Mouse (Mus musculus) ovary, postnatal 14 days (tissue): Measurements from ENCODE around the gene Col26a1.
"Not testable (repeated sequence)": the region's sequence is repeated elsewhere in the genome, so short reads cannot be mapped to it uniquely, and the experiment has no call there.

Experiments
- DNase-seq: peaks from one replicate; pipeline ENCODE4 v3.0.0; 2022; ENCODE audit warnings: low spot score

The Col26a1 gene

DNA sequence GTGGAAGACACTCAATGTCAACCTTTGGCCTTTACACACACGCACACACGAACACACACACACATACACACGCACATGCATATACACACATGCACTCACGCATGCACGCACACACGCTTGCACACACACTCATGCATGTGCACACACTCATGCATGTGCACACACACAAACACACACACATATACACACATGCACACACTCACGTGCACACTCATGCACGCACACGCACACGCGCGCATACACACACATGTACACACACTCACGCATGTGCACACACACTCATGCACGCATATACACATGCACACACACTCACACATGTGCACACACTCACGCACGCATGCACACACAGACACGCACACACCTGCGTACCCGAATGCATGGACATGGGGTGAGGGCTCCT is 130.9 kb downstream of the Col26a1 start:
- no peak for DNase-seq

DNA sequence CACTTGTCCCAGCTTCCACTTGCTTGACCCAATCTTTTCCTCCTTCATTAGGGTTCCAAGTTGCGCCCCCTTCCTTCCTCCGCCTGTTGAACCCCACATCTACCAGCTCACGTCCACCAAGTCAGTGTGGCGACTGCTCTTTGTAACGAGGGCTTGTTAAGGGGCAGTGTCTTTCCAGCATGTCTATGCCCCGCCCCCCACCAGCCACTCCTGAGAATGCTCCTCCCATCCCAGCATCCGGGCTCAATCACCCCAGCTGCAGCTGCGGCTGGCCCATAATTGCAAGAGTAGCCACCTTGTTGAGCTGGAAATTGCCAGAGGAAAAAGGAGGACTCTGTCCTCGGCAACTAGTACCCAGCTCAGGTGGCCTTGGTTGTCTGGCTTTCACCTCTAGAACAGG is 136.4 kb downstream of the Col26a1 start:
- DNase-seq = no peak

DNA sequence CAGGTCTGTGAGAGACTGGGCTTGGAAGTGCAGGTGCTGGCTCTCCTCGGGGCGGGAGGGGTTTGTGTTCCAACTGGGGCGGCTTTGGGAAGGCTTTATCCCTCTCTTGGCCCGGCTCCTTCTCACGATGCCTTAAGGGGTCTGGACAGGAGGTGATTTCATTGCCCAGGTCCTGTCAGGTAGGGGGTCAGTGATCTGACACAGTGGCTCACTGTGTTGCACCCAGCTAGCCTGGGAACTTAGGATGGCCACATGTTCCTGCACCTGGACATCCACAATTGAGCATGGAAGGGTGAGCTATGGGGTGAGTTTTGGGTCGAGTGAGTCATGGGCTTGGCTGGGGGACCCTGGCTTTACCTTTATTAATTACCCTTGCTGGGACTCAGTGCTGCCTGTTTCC is 144.1 kb downstream of the Col26a1 start:
- no peak for DNase-seq

DNA sequence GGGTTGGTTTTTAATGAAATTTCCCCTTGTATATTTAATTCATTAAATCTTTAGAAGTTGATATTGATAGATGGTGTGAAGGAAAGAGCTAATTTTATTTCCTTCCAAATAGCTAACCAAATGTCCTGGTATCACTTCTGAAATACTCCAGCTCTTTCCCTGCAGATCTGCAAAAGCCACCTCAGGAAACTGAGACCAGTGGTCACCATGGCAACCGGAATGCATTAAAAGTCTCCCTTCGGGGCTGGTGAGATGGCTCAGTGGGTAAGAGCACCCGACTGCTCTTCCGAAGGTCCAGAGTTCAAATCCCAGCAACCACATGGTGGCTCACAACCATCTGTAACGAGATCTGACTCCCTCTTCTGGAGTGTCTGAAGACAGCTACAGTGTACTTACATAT is 156.7 kb downstream of the Col26a1 start:
- not testable (repeated sequence) for DNase-seq

DNA sequence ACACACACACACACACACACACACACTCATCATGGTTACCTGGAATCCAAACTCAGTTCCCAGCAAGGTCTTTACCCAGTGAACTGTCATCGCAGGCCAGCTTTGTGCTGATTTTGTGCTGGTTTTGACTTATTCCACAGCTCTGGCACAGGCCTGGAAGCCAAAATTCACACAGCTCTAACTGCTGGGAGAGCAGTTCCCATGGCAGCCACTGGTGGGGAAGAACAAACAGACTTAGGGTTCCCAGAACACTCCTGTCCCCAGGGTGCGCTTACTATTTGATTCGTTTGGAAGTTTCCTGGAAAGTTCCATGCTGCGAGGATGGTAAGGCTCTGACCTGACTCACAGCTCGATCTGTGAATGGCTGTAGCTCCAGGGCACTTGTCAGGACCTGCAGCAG is 161.4 kb downstream of the Col26a1 start:
- DNase-seq = no peak

DNA sequence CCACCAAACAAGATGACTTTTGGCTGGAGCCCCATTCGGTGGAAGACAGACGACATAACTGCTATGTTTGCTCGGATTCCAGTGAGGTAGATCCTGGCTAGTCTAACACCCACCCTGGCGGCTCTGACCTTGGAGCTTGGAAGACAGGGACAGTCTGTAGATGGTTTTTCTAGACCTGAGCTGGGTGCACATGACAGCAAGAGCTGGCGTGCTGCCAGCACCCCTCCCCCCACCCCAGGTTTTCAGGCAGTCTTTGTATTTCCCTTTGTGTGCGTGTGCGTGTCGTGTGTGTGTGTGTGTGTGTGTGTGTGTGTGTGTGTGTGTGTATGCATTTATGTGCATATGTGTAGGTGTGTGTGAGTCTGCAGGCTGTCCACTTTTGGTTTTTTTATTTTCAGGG is 164.4 kb downstream of the Col26a1 start:
- no peak for DNase-seq

DNA sequence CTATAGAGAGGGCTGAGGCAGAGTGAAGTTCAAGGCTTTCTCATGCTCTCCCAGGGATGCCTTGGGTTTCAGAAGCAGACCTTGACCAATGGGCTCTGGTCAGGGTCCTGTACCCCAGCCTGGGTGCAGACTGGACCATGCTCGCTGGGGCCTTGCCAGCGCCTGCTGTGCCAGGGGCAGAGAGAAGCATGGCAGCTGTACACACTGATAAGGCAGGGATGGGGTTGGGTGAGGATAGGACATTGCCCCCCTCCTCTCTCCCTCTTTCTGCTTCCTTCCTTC is 165.5 kb downstream of the Col26a1 start:
- DNase-seq = no peak

DNA sequence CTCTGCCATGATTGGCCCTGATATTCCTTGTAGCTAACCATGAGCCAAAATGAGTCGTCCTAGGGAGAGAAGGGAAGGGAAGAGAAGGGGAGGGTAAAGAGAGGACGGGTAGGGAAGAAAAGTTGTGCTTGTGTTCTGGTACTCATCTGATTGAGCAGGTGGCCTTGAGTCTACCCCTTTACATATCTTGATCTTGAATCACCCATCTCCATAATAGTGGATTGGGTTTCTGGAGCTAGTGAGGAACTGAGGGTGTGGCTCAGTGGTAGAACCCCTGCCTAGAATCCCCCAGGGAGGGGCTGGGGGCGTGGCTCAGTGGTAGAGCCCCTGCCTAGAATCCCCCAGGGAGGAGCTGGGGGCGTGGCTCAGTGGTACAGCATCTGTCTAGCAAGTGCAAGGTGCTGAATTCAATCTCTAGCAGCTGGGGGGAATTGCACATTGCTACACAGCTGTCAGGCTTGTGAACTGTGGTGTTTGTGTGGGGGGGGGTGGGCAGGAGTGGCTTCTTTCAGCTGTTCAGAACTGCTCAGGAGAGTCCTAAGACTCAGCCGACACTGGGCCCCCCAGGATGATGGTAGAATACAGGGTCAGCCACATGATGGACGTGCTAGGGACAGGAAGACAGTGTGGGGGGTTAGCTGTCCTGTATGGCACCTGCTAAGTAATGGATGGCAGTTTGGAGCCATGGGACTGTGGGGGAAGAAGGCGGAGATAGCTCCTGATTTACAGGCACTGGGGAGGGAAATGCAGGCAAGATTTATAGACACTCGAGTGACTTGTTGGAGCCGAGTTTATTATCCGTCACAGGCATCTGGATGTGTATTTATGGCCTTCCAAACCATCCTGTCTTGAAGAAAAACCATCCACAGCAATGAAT is 166.1 kb downstream of the Col26a1 start:
- no peak for DNase-seq

DNA sequence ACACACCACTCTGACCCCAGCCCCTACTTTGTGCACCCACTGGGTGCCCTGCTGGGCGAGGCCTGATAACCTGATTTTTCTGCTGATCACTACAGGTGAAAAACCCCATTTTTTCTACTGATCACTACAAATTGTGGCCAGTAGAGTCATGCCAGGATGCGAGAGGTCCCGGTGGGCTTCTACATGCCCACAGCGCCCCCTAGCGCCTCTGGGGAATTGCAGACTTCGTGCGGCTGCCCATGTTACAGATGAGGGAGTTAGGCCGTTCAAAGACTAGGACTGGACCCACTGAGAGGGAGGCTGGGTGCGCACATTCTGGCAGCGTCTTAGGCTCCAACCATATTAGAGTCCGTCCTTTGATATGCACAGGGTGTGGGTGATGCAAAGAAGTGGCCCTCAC is 168.1 kb downstream of the Col26a1 start:
- peak; percentile 52 for DNase-seq

DNA sequence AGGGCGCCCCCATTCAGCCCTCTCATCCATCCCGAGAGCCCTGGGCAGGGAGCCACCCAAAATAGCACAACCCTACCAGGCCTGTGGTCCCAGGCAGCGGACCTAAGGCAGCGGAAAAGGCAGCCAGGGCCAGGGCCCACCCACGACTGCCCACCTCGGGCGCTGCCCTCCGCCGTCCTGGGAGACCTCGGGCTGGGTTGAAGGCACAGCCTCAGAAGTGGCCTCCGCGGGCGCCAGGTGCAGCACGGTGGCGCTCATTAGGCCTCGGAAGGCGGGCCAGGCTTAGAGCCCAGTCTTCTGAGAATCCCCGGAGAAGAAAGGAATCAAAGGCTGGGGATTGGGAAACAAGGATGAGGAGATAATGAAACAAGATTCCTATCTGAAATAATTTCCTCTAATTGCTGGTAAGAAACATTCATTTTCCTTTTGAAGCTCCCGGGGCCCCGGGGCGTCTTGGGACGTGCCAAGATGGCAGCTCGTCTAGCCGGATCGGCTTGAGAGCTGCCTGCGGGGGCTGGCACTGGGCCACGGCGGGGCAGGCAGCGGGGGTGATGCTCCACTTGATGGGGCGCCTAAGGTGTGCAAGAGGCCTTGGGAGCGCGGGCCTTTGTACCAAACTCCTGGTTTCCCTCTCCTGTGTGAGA is 168.7 kb downstream of the Col26a1 start:
- no peak for DNase-seq

DNA sequence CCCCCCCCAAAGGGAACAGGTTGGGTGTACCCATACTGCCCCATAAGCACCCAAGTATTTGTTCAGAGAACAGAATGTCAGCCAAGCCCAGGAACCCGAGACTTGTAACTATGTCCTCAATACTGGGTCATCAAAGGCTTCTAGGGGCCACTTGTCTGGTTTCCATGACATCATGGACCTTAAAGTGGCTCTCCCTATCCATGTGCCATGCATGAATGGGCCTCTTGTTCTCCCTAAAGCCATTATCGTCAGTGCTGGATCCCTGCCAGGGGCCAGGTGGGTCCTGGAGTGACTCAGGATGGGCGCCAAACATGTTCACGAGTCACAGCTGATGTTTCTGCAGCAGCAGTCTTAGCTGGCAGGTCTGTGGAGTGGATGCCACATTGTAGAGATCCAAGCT is 172.3 kb downstream of the Col26a1 start:
- DNase-seq = no peak

DNA sequence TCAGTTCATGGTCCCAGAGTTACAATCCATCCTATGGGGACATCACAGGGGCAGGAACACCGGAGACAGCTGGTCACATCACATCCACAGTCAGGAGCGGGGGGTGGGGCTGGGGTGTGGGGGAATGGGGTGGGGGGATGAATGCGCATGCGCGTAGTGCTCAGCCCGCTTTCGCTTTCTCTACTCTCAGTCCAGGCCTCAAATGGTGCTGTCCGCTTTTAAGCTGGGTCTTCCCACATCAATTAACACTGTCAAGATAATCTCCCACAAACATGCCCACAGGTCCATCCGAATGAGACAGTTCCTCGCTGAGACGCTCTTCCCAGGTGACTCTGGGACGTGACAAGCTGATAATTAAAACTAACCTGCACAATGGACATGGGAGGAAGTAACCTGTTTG is 174.9 kb downstream of the Col26a1 start:
- no peak for DNase-seq

DNA sequence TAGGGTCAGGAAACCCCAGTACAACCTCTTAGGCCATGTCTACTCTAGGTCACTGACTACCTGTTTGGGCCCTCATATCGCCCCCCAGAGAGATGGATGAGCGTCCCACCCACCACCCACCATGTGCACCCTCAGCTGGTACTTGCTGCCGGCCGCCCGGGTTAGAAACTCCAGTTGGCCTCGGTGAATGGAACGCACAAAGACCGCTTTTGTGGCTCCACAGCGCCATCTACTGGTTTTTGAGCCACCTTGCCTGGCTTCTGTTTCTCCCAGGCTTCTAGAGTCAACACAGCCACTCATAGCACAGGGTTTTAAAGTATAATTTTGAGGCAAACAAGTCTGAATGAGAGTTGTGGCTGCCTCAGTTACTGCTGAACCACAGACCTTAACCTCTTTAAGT is 176.2 kb downstream of the Col26a1 start:
- DNase-seq = peak; percentile 73

DNA sequence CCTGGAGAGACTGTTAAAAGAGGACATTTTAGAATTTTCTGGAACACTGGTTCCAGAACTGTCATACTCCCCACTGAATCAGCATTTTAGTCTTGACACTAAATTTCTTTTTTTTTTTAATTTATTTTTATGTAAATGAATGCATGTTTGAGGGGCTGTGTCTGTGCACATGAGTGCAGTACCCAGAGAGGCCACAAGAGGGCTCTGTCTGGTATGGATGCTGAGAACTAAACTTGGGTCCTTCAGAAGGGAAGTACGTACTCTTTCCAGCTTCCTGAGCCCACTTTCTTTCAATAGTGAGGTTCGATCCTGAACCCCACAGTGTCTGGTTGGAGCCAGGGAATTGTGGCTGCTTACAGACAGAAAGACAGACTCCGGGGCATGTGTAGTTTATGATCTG is 177.5 kb downstream of the Col26a1 start:
- no peak for DNase-seq

DNA sequence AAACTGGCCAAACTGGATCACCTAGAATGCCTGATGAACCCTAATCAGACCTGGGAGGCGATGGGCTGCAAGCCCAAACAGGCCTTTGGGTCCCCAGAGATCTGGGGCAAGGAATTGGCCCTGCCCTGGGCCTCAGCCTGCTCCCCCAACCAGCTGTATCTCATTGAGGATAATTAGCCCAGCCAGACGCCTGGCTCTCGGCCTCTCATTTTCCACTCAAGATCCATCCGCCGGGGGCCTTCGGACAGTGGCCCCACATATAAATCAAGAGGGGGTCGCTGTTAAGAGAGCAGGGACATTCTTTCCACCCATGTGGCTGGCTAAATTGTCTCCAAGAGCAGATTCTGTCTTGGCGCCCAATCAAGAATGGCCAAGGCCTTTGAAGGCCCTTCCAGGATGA is 178.9 kb downstream of the Col26a1 start:
- DNase-seq = no peak

DNA sequence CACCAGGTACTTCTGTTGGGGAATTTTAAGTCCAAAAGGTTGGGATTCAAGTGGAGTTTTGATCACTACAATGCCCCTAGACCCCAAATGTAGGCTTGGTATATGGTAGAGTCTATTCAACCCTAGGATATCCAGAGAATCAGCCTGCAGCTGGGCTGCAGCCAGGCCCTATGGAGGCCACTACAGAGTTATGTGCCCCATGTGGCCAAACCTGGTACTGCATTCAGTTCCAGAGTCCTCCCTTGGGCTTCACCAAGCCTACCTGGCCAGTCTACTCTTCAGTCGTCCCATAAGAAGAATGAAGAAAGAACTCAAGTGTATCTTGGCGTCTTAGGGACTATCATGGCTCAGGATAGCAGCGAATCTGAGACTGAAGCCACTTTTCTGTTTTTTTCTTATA is 179.3 kb downstream of the Col26a1 start:
- DNase-seq = peak; percentile 71

DNA sequence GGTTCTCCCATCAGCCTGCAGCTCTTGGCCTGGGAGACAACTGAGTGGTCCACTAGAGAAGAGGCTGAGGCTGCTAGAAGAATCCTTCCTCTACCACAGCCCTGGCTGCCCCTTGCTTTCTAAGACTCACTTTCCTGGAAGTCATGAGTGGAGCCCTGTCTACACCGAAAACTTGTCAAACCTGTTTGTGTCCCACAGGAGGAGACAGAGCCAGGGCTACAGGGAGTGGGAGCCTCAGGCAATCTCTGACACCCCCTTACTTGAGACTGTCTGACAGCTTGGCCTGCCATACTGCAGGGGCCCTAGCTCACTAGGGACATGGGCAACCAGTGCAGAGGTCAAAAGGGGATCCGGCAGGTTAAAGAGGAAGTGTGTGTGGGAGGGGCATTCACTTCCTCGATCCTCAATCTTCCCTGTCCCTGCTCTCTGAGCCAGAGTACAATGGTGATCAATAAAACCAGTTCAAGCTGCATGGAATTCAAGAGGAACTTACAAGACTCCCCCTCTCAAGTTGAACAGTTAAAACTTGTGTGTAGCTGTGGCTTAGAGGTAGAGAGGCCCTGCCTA is 180.8 kb downstream of the Col26a1 start:
- no peak for DNase-seq

DNA sequence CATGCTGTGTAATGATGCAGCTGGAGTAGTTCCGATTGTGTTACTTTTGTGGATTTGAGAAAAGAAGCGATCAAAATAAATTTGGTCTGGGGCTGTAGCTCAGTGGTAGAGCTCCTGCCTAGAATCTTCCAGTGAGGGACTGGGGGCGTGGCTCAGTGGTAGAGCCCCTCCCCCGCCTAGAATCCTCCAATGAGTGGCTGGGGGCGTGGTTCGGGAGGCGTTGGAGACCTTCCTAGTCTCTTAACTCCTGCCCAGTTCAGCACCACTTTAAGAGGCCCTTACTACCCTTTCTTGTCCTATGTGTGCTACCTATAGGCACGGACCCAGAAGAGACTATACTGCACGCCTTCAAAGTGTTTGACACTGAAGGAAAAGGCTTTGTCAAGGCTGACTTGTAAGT is 185.4 kb downstream of the Col26a1 start:
- no peak for DNase-seq

DNA sequence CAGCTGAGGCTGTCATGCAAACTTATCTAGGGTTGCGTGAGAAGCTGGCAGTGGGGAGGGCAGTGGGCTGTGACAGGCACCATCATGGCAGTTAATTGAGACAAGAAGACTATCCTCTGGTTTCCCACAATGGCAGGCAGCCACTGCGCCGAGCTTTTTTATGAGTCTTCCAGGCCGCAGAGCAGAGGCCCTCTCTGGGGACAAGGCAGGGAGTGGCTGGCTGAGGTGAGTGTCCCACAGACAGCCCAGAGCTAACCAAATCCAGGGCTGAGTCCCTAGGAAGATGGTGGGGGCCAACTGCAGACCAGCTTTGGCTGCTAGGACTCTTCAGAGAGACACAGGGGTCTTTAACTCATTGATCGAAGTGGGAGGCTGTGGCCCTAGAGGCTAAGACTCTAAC is 186.5 kb downstream of the Col26a1 start:
- DNase-seq = no peak

DNA sequence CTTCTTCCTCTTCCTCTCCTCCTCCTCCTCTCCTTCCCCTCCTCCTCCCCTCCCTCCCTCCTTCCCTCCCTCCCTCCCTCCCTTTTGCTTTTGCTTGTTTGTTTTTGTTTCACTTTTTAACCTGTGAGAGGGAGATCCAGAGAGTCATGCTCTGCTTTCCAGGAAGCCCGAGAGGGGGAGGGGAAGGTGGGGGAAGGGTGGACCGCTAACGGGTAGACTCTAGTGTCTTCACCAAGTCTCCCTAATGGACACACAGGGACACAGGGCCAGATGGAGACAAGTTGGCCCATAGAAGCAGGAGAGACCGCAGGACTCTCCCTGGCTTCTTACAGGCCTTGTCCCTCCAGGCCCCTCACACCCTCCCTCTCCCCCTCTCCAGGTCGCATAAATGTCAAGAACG is 188.0 kb downstream of the Col26a1 start:
- no peak for DNase-seq

DNA sequence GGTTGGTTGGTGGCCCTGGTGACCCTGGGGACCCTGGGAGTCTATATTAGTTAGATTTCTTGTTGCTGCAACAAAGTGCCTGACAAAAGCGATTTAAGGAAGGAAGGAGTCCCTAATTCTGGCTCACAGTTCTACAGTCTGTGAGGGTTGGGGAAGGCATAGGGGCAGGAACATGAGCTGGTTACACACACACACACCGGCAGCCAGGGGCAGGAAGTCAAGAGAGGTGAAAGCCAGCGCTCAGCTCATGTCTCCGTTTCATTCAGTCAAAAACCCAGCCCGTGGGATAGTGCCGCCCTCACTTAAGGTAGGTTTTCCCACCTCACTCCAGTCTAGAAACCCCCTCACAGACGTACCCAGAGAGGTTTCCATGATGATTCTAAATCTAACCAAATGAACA is 189.6 kb downstream of the Col26a1 start:
- DNase-seq = no peak

DNA sequence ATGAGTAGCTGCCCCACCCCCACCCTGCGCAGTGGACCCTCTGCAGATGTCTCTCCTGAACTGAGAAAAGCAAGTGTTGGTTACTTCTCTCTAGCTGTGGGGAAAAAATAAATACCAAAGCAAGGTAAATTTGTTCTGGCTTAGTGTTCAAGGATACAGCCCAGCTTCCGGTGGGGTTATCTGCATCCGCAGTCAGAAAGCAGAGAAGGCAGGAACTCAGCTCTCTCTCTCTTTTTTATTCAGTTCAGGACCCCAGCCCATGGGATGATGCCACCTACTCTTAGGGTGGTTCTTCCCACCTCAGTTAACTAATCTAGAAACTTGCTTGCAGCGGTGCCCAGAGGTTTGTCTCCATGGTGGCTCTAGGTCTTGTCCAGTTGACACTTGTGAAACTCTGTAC is 190.2 kb downstream of the Col26a1 start, which contains the start of gene Myl10:
Myl10 (plus strand) TSS at position 363 of the 400 bp plus-strand sequence.
- no peak for DNase-seq
